Mouse (Mus musculus) liver, adult 2 months (tissue): ENCODE measurements around the gene Cutal. TPM values are rescaled to one million over a fixed set of nuclear protein-coding genes. Genes with fewer than 3 reads are reported as not detected.

Source experiments
- DNase-seq: peaks from one replicate; pipeline ENCODE4 v3.0.0-alpha.2; 2011; ENCODE audit warnings: low read depth, low spot score; ENCODE audit errors: extremely low read depth
- H3K27ac ChIP-seq: fragments of 200-500 bp; replicated peaks from 2 replicates; pipeline ENCODE4 v1.5.1; 2012; ENCODE audit warnings: low read depth, mild to moderate bottlenecking, control low read depth, inconsistent platforms, low read length; ENCODE audit not compliant: insufficient read depth
- H3K27me3 ChIP-seq: fragments of 200-500 bp; 2 replicates; pipeline ENCODE4 v1.6.1; 2012; ENCODE audit warnings: mild to moderate bottlenecking, moderate library complexity, low read length, inconsistent platforms; ENCODE audit not compliant: control insufficient read depth, insufficient read depth
- H3K36me3 ChIP-seq: fragments of 200-500 bp; 2 replicates; pipeline ENCODE4 v1.6.1; 2012; ENCODE audit warnings: low read length, inconsistent platforms; ENCODE audit not compliant: control insufficient read depth, insufficient read depth
- H3K4me1 ChIP-seq: fragments of 200-500 bp; 2 replicates; pipeline ENCODE4 v1.6.1; 2011; ENCODE audit warnings: low read length; ENCODE audit not compliant: control insufficient read depth, insufficient read depth
- H3K4me3 ChIP-seq: fragments of 200-500 bp; 2 replicates; pipeline ENCODE4 v1.5.1; 2011; ENCODE audit warnings: low read depth, mild to moderate bottlenecking, control low read depth, low read length, moderate library complexity; ENCODE audit not compliant: insufficient read depth
- H3K79me2 ChIP-seq: fragments of 200-500 bp; 2 replicates; pipeline ENCODE4 v1.6.1; 2012; ENCODE audit warnings: inconsistent platforms, mild to moderate bottlenecking, low read length, moderate library complexity; ENCODE audit not compliant: control insufficient read depth, insufficient read depth
- H3K9ac ChIP-seq: fragments of 200-500 bp; 2 replicates; pipeline ENCODE4 v1.6.1; 2012; ENCODE audit warnings: low read depth, mild to moderate bottlenecking, control low read depth, inconsistent platforms, low read length
- CTCF ChIP-seq: fragments of 200-500 bp; IDR thresholded peaks from 2 replicates; pipeline ENCODE4 v1.5.1; 2011; ENCODE audit warnings: low read depth, low read length, control low read depth
- POLR2A ChIP-seq: fragments of 200-500 bp; IDR thresholded peaks from 2 replicates; pipeline ENCODE4 v1.6.1; 2011; ENCODE audit warnings: low read length, control low read depth; ENCODE audit not compliant: insufficient read depth; ENCODE audit errors: extremely low read depth
- WGBS: fragments of 180-500 bp; shearing (Covaris S2); methylation state at CpG from one replicate; pipeline ENCODE4 v1.1.7; 2018; 5-methylcytosine and 5-hydroxymethylcytosine counted together
- polyA plus RNA-seq: library from polyadenylated mRNA; depleted of rRNA; stranded (reverse); fragments of >200 nt; gene quantifications from 2 replicates; pipeline ENCODE4 v1.2.3, GENCODE M21; 2012
- total RNA-seq: library from RNA; depleted of rRNA; stranded (reverse); fragments of >200 nt; gene quantifications from 2 replicates; pipeline ENCODE4 v1.2.3, GENCODE M21; 2014

Cutal gene
- total and polyA plus RNA-seq, 2 experiments: 48.2 to 341 TPM

GRCm38 (mm10) chr2:34896821-34897460, 22.7 kb downstream of the Cutal start:
- 84% methylated on average over 17 of the region's 17 CpGs for WGBS
- H3K79me2 ChIP-seq: no peaks in the 10 kb centered on the region
- DNase-seq: no peak
- H3K27me3 ChIP-seq: no peaks in the 10 kb centered on the region
- no peak overlapping the region for H3K9ac ChIP-seq
- 0 out of 2 replicates have a peak, but pooled peaks cover 2% of the 10 kb centered on the region for H3K4me1 ChIP-seq
- H3K4me3 ChIP-seq: no peak overlapping the region
- no peak overlapping the region for H3K27ac ChIP-seq
- peaks cover 3% of the 10 kb centered on the region; the same call in 1 of the 2 replicates for H3K36me3 ChIP-seq
- TF ChIP-seq POLR2A: no peak
- TF ChIP-seq CTCF: no peak

GRCm38 (mm10) chr2:34897820-34898219, 23.6 kb downstream of the Cutal start:
- no peak overlapping the region for H3K9ac ChIP-seq
- H3K4me1 ChIP-seq: peaks cover 6% of the 10 kb centered on the region; the same call in 1 of the 2 replicates

GRCm38 (mm10) chr2:34899682-34900081, 25.5 kb downstream of the Cutal start:
- Histone ChIP-seq H3K27me3 (no peaks in the 10 kb centered on the region), H3K4me3 (no peak overlapping the region), H3K79me2 (no peaks in the 10 kb centered on the region), H3K36me3 (no peaks in the 10 kb centered on the region), H3K27ac (no peak overlapping the region), H3K9ac (no peak overlapping the region), H3K4me1 (peaks cover 12% of the 10 kb centered on the region; the same call in 1 of the 2 replicates)
- DNase-seq: no peak
- TF ChIP-seq CTCF (no peak), POLR2A (no peak)
- 89% methylated on average over 11 of the region's 11 CpGs for WGBS

More at GRCm38 (mm10) chr2:34897820-34898219, 23.6 kb downstream of the Cutal start:
- TF ChIP-seq POLR2A (no peak), CTCF (peak; percentile 80)
- Histone ChIP-seq H3K4me3 (no peak overlapping the region), H3K27me3 (no peaks in the 10 kb centered on the region), H3K36me3 (no peaks in the 10 kb centered on the region), H3K27ac (no peak overlapping the region), H3K79me2 (no peaks in the 10 kb centered on the region)
- DNase-seq: peak; percentile 56
- 20% methylated on average over 10 of the region's 10 CpGs for WGBS

- Histone ChIP-seq H3K9ac (no peak overlapping the region), H3K27me3 (no peaks in the 10 kb centered on the region), H3K4me3 (no peak overlapping the region), H3K27ac (no peak overlapping the region), H3K4me1 (peaks cover 12% of the 10 kb centered on the region; the same call in 1 of the 2 replicates), H3K79me2 (no peaks in the 10 kb centered on the region), H3K36me3 (no peaks in the 10 kb centered on the region)
- DNase-seq: no peak
- 73% methylated on average over 1 of the region's 1 CpGs for WGBS
- TF ChIP-seq POLR2A (no peak), CTCF (no peak)
Observed at GRCm38 (mm10) chr2:34900412-34900811, 26.2 kb downstream of the Cutal start.

GRCm38 (mm10) chr2:34901726-34902125, 27.5 kb downstream of the Cutal start:
- Histone ChIP-seq H3K9ac (no peak overlapping the region), H3K4me3 (no peak overlapping the region), H3K79me2 (no peaks in the 10 kb centered on the region), H3K27me3 (no peaks in the 10 kb centered on the region), H3K27ac (no peak overlapping the region), H3K36me3 (no peaks in the 10 kb centered on the region), H3K4me1 (peaks cover 12% of the 10 kb centered on the region; the same call in 1 of the 2 replicates)
- no peak for TF ChIP-seq POLR2A
- 0 out of 2 replicates have a peak, but pooled peaks have one; percentile 1 for TF ChIP-seq CTCF
- DNase-seq: no peak
- 90% methylated on average over 4 of the region's 4 CpGs for WGBS

GRCm38 (mm10) chr2:34902731-34903130, 28.5 kb downstream of the Cutal start:
- Histone ChIP-seq H3K27me3 (no peaks in the 10 kb centered on the region), H3K4me1 (peaks cover 10% of the 10 kb centered on the region; the same call in 1 of the 2 replicates), H3K9ac (peak overlapping the region; percentile 4; the same call in 1 of the 2 replicates), H3K36me3 (no peaks in the 10 kb centered on the region), H3K79me2 (no peaks in the 10 kb centered on the region), H3K4me3 (no peak overlapping the region), H3K27ac (peak overlapping the region; percentile 67)
- WGBS: 42% methylated on average over 6 of the region's 6 CpGs
- no peak for TF ChIP-seq CTCF
- TF ChIP-seq POLR2A: no peak
- DNase-seq: peak; percentile 52
